15 mouse cellular contexts compared by ENCODE assay signal in the genomic region with DNA sequence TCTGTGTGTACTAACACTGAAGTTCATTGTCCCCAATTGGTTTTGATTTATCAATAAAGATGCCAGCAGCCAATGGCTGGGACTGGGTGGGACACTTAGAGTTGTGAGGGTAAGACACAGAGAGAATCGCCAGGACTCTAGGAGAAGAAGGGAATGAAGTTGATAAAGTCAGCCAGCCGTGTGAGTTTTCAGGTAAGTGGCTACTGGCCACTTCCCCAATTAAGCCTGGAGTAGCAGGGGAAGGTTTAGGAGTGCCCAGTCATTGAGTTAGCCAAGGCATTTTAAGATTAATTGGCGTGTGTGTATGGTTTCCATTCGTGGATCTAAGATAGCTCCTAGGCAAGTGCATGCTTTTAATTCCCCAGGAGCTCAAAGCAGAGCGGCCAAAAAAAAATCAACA.
"Had no signal": no experiment of that assay in that cellular context is flagged by ENCODE, and none has a peak within 500 bp of the region (broad histone marks: within the 10 kb centered on the region; RNA-seq: fewer than 3 reads in every experiment).

No protein-coding gene starts in this region.

- H3K9ac ChIP-seq: limb, embryonic 12.5 days; liver, embryonic 14.5 days; neural tube, embryonic 12.5 days had no signal

- H3K9me3 ChIP-seq: limb, embryonic 12.5 days; neural tube, embryonic 12.5 days had no signal

- H3K36me3 ChIP-seq: limb, embryonic 12.5 days; neural tube, embryonic 12.5 days had no signal

- DNase-seq: kidney, adult 11 months; kidney, postnatal 10 days; layer of hippocampus, postnatal 36 days; liver; lung, adult 2 months; lung, postnatal 36 days; midbrain, embryonic 14.5 days; right cerebral cortex, postnatal 25 days; thymus, adult 18-20 months; thymus, postnatal 14 days had no signal

- ATAC-seq: lung, postnatal 0 days had no signal

- H3K4me1 ChIP-seq: limb, embryonic 12.5 days; neural tube, embryonic 12.5 days had no signal

- H3K27me3 ChIP-seq: neural tube, embryonic 12.5 days had no signal

- H3K27ac ChIP-seq: limb, embryonic 12.5 days; liver, embryonic 14.5 days; neural tube, embryonic 12.5 days had no signal

- H3K4me2 ChIP-seq: limb, embryonic 12.5 days; neural tube, embryonic 12.5 days had no signal

- H3K4me3 ChIP-seq: limb, embryonic 12.5 days; myocyte; neural tube, embryonic 12.5 days had no signal
